In genomic region chr3:116129259-116129738, GRCm38 (mm10) we compare ENCODE assay signal across 8 mouse cellular contexts. TPM values are rescaled to one million over a fixed set of nuclear protein-coding genes. Genes with fewer than 3 reads are reported as not detected.
DNase-seq lines count a peak whose midpoint lies in the region; ATAC-seq and TF ChIP-seq lines count a peak whose summit lies in the region.

TSS of gene Vcam1 (minus strand) at chr3:116129688.

- H3K4me3 ChIP-seq in CH12.LX (replicated peaks in 1 of 3; ENCODE audit: low read depth in 2 of 3, low read length in 2 of 3, poor library complexity in 1 of 3) = no peak within 1 kb of the TSS
- peak within 1 kb of the TSS; percentile 27 for H3K4me3 ChIP-seq in hindbrain, embryonic 12.5 days
- peak within 1 kb of the TSS; percentile 56 for H3K4me3 ChIP-seq in lung, embryonic 16.5 days (ENCODE audit: low read length)

- no peaks in the 10 kb centered on the region for H3K9me3 ChIP-seq in CH12.LX (replicated peaks; ENCODE audit: low read length)
- H3K9me3 ChIP-seq in hindbrain, embryonic 12.5 days (replicated peaks) = no peaks in the 10 kb centered on the region
- H3K9me3 ChIP-seq in lung, embryonic 16.5 days (ENCODE audit: control insufficient read depth, low read length) = no peaks in the 10 kb centered on the region

- WGBS in hindbrain, embryonic 12.5 days = 2% methylated on average over 9 of the region's 9 CpGs
- WGBS in lung, embryonic 16.5 days = 2% methylated on average over 9 of the region's 9 CpGs

- peaks cover 0 to 44% of the 10 kb centered on the region in 2 experiments; a peak in 2 of 4 replicates for H3K4me1 ChIP-seq in CH12.LX (ENCODE audit: control insufficient read depth in 1 of 2, insufficient read depth in 2 of 2)
- H3K4me1 ChIP-seq in hindbrain, embryonic 12.5 days = peaks cover 10% of the 10 kb centered on the region
- H3K4me1 ChIP-seq in lung, embryonic 16.5 days (replicated peaks; ENCODE audit: control insufficient read depth, insufficient read depth, low read length) = no peaks in the 10 kb centered on the region; the same call in 1 of the 2 replicates

- H3K79me2 ChIP-seq in CH12.LX (replicated peaks; ENCODE audit: control insufficient read depth, extremely low read depth, insufficient read depth, poor library complexity, severe bottlenecking) = no peaks in the 10 kb centered on the region

- no peak for TF ChIP-seq CTCF in CH12.LX (conservative IDR thresholded peaks at IDR 0.05 in 1 of 2, IDR thresholded peaks at IDR 0.05 in 1 of 2; ENCODE audit: low read depth in 2 of 2, low read length in 2 of 2)

- peak within 1 kb of the TSS; percentile 91 for H3K4me2 ChIP-seq in CH12.LX (ENCODE audit: insufficient read depth, low read depth, poor library complexity, severe bottlenecking)
- H3K4me2 ChIP-seq in hindbrain, embryonic 12.5 days (replicated peaks) = peak within 1 kb of the TSS; percentile 48
- peak within 1 kb of the TSS; percentile 56 for H3K4me2 ChIP-seq in lung, embryonic 16.5 days (ENCODE audit: low read depth, low read length)

- H3K27me3 ChIP-seq in CH12.LX (replicated peaks) = no peaks in the 10 kb centered on the region
- no peaks in the 10 kb centered on the region for H3K27me3 ChIP-seq in hindbrain, embryonic 12.5 days
- no peaks in the 10 kb centered on the region for H3K27me3 ChIP-seq in lung, embryonic 16.5 days (ENCODE audit: control insufficient read depth, insufficient read depth, low read depth, low read length)

- no peaks in the 10 kb centered on the region for H3K36me3 ChIP-seq in CH12.LX (replicated peaks in 1 of 2; ENCODE audit: control insufficient read depth in 1 of 2, insufficient read depth in 1 of 2, low read length in 1 of 2)
- H3K36me3 ChIP-seq in hindbrain, embryonic 12.5 days = no peaks in the 10 kb centered on the region
- H3K36me3 ChIP-seq in lung, embryonic 16.5 days (ENCODE audit: control insufficient read depth, insufficient read depth, low read length) = peaks cover under 1% of the 10 kb centered on the region; the same call in 1 of the 2 replicates

- TF ChIP-seq POLR2A in CH12.LX (IDR thresholded peaks at IDR 0.05; ENCODE audit: low read depth, low read length) = no peak

- no peak within 1 kb of the TSS for H3K9ac ChIP-seq in CH12.LX (ENCODE audit: insufficient read depth, low read depth)
- peak within 1 kb of the TSS; percentile 43 for H3K9ac ChIP-seq in hindbrain, embryonic 12.5 days
- peak within 1 kb of the TSS; percentile 67 for H3K9ac ChIP-seq in lung, embryonic 16.5 days (ENCODE audit: low read length)

- TF ChIP-seq EP300 in CH12.LX (IDR thresholded peaks at IDR 0.05; ENCODE audit: low read length) = peak; percentile 26

- ATAC-seq in hindbrain, embryonic 12.5 days (ENCODE audit: low FRiP score) = peak; percentile 62
- peak; percentile 91 for ATAC-seq in lung, embryonic 16.5 days (ENCODE audit: low read depth)

- in situ Hi-C loops in CH12.LX (cut with MboI; ENCODE audit: low pct_ligation_motif_present, low pct_unique_long_range_greater_than_20kb, low sequenced_read_pairs) = no loop called here

- dilution Hi-C loops in CH12.LX (cut with MboI; ENCODE audit: extremely low pct_ligation_motif_present, extremely low pct_unique_long_range_greater_than_20kb, low sequenced_read_pairs) = no loop called here

- no peak within 1 kb of the TSS for H3K27ac ChIP-seq in CH12.LX (ENCODE audit: insufficient read depth, low read depth)
- H3K27ac ChIP-seq in hindbrain, embryonic 12.5 days = peak within 1 kb of the TSS; percentile 62
- H3K27ac ChIP-seq in lung, embryonic 16.5 days (ENCODE audit: low read length) = peak within 1 kb of the TSS; percentile 84

- DNase-seq in CH12.LX (ENCODE audit: extremely low read depth) = peak; percentile 70
- DNase-seq in brain, embryonic 18.5 days (ENCODE audit: low read depth, low spot score) = peak; percentile 52
- peak; percentile 25 to 44 for DNase-seq in frontal cortex, postnatal 10 days (ENCODE audit: low spot score in 2 of 2)
- peak; percentile 57 to 69 for DNase-seq in layer of hippocampus, postnatal 10 days (ENCODE audit: low spot score in 2 of 2)
- peak; percentile 77 for DNase-seq in right cerebral cortex, postnatal 10 days (ENCODE audit: low spot score in 2 of 2)
- DNase-seq in cerebellum, adult 11-12 months = no peak

- TF ChIP-seq RAD21 in CH12.LX (IDR thresholded peaks at IDR 0.05; ENCODE audit: low read depth, low read length) = no peak

TF ChIP-seq in CH12.LX, 34 proteins besides CTCF, POLR2A, EP300 and RAD21:
- TF ChIP-seq MAX (IDR thresholded peaks at IDR 0.05; ENCODE audit: low read length) = no peak
- peak; percentile 68 for TF ChIP-seq IRF4 (IDR thresholded peaks at IDR 0.05; ENCODE audit: low read depth, low read length)
- TF ChIP-seq BHLHE40 (IDR thresholded peaks at IDR 0.05; ENCODE audit: low read depth, low read length) = peak; percentile 50
- TF ChIP-seq NRF1 (IDR thresholded peaks at IDR 0.05; ENCODE audit: low read depth, low read length) = no peak
- TF ChIP-seq MEF2A (IDR thresholded peaks at IDR 0.05; ENCODE audit: borderline replicate concordance, low read depth, low read length) = peak; percentile 67; the same call in 1 of the 2 replicates
- peak; percentile 60; the same call in 1 of the 2 replicates for TF ChIP-seq ETS1 (conservative IDR thresholded peaks at IDR 0.05; ENCODE audit: low read depth, low read length)

RNA-seq across cellular contexts. Expression of gene Vcam1, which starts in this region (rescaled TPM):
- total RNA-seq in CH12.LX (2012; rRNA removed) = 0.29 TPM in 1 of 2 replicates, not detected in the other
- 2.2 TPM in 2 replicates for total RNA-seq in CH12.LX (2014; rRNA removed)
- polyA plus RNA-seq in CH12.LX (2012; ENCODE audit: insufficient read length, low read depth) = 1.8 and 1.9 TPM in 2 replicates
- polyA plus RNA-seq in hindbrain, embryonic 12.5 days (2016; fragmentation: Nextera tagmentation; extraction: Ambion mirVana) = 81.2 and 90.2 TPM in 2 replicates
- 10 to 100 TPM; 50.3 to 51.7 TPM for total RNA-seq in layer of hippocampus, postnatal 10 days (2021)
- polyA plus RNA-seq in lung, embryonic 16.5 days (2015; fragmentation: Nextera tagmentation; extraction: Ambion mirVana) = 117 and 118 TPM in 2 replicates

Comparison
In these comparisons a context has a peak if more than half of its experiments do, and no peak if none do; other contexts are left out.
1. RNA of gene Vcam1 (total RNA-seq): 50.3 to 51.7 TPM in layer of hippocampus, postnatal 10 days; 0.29 to 2.2 TPM in CH12.LX; every median in the first group is over 10 times any median in the second.
2. RNA of gene Vcam1 (polyA plus RNA-seq): 117 to 118 TPM in lung, embryonic 16.5 days and 81.2 to 90.2 TPM in hindbrain, embryonic 12.5 days; 1.8 to 1.9 TPM in CH12.LX; every median in the first group is over 10 times any median in the second.
3. H3K4me3 ChIP-seq: peak in hindbrain, embryonic 12.5 days (single experiment) and lung, embryonic 16.5 days (single experiment); none in CH12.LX (0 of 3).
4. Peak in every context shown above with its lines, with median percentiles within 50 percentile points of each other: H3K4me2 ChIP-seq.